ENCODE assay signal across 8 mouse cellular contexts in genomic region chr2:50295562-50295961, GRCm38 (mm10). TPM values are rescaled to one million over a fixed set of nuclear protein-coding genes. Genes with fewer than 3 reads are reported as not detected.
A peak's percentile ranks its signal among the peaks of the same experiment; 100 is the strongest.
DNase-seq lines count a peak whose midpoint lies in the region; ATAC-seq and TF ChIP-seq lines count a peak whose summit lies in the region.

No protein-coding gene starts in this region.

- peak overlapping the region; percentile 71 for H3K4me3 ChIP-seq in heart, postnatal 0 days (ENCODE audit: low read depth, low read length)
- H3K4me3 ChIP-seq in MEL (ENCODE audit: control insufficient read depth in 1 of 2, insufficient read depth in 1 of 2, low read depth in 2 of 2, low read length in 2 of 2) = peak overlapping the region; percentile 98 to 99
- peak overlapping the region; percentile 72 for H3K4me3 ChIP-seq in hindbrain, embryonic 10.5 days
- peak overlapping the region; percentile 78 for H3K4me3 ChIP-seq in midbrain, embryonic 12.5 days

- peak overlapping the region; percentile 85 for H3K9ac ChIP-seq in heart, postnatal 0 days (replicated peaks; ENCODE audit: low read depth, low read length)
- H3K9ac ChIP-seq in MEL (ENCODE audit: control insufficient read depth, low read depth, low read length, poor library complexity, severe bottlenecking) = peak overlapping the region; percentile 99
- H3K9ac ChIP-seq in midbrain, embryonic 12.5 days (replicated peaks) = peak overlapping the region; percentile 91

- H3K27me3 ChIP-seq in heart, postnatal 0 days (ENCODE audit: control insufficient read depth, insufficient read depth, low read length) = no peaks in the 10 kb centered on the region
- H3K27me3 ChIP-seq in MEL (ENCODE audit: control insufficient read depth in 1 of 2, insufficient read depth in 2 of 2, low read length in 2 of 2) = no peaks in the 10 kb centered on the region
- no peaks in the 10 kb centered on the region for H3K27me3 ChIP-seq in hindbrain, embryonic 10.5 days (ENCODE audit: insufficient read depth, poor library complexity, severe bottlenecking)
- H3K27me3 ChIP-seq in midbrain, embryonic 12.5 days = no peaks in the 10 kb centered on the region

- DNase-seq in heart, postnatal 0 days (ENCODE audit: low spot score) = no peak
- no peak for DNase-seq in heart, adult 8-10 months (ENCODE audit: low spot score)
- peak; percentile 52 for DNase-seq in MEL (ENCODE audit: low read depth, low spot score)
- DNase-seq in hindbrain, embryonic 10.5 days (ENCODE audit: low spot score) = no peak
- no peak for DNase-seq in cerebellum, adult 9-10 months
- DNase-seq in gastrocnemius, postnatal 14 days = no peak
- DNase-seq in spleen, postnatal 36 days (ENCODE audit: low spot score in 2 of 2) = no peak

- ATAC-seq in heart, postnatal 0 days (ENCODE audit: insufficient read depth, low read depth) = no peak
- no peak for ATAC-seq in midbrain, embryonic 12.5 days (ENCODE audit: low FRiP score, low read depth)

- no peak for TF ChIP-seq POLR2A in MEL (IDR thresholded peaks at IDR 0.05; ENCODE audit: control insufficient read depth in 1 of 2, insufficient read depth in 1 of 2, low read depth in 1 of 2, low read length in 2 of 2, poor library complexity in 1 of 2)

- no peak for TF ChIP-seq CTCF in heart, postnatal 0 days (IDR thresholded peaks at IDR 0.05; ENCODE audit: low read depth)
- TF ChIP-seq CTCF in MEL (IDR thresholded peaks at IDR 0.05 in 2 of 3, conservative IDR thresholded peaks at IDR 0.05 in 1 of 3; ENCODE audit: control insufficient read depth in 1 of 3, insufficient read depth in 1 of 3, low read depth in 2 of 3, low read length in 3 of 3, poor library complexity in 1 of 3, severe bottlenecking in 1 of 3) = no peak

- TF ChIP-seq EP300 in heart, postnatal 0 days (IDR thresholded peaks at IDR 0.05; ENCODE audit: low read depth) = no peak
- TF ChIP-seq EP300 in MEL (IDR thresholded peaks at IDR 0.05; ENCODE audit: low read depth in 1 of 2, low read length in 2 of 2) = no peak

- peak overlapping the region; percentile 82 for H3K4me2 ChIP-seq in heart, postnatal 0 days (ENCODE audit: low read depth, low read length)
- H3K4me2 ChIP-seq in midbrain, embryonic 12.5 days (replicated peaks) = peak overlapping the region; percentile 78

- H3K4me1 ChIP-seq in heart, postnatal 0 days (ENCODE audit: control insufficient read depth, insufficient read depth) = peaks cover 30% of the 10 kb centered on the region
- H3K4me1 ChIP-seq in MEL (ENCODE audit: control insufficient read depth in 1 of 2, insufficient read depth in 2 of 2, low read length in 2 of 2) = peaks cover 9 to 22% of the 10 kb centered on the region in 2 experiments
- peaks cover 33% of the 10 kb centered on the region for H3K4me1 ChIP-seq in hindbrain, embryonic 10.5 days (replicated peaks)
- H3K4me1 ChIP-seq in midbrain, embryonic 12.5 days = peaks cover 21% of the 10 kb centered on the region

- H3K9me3 ChIP-seq in heart, postnatal 0 days (replicated peaks; ENCODE audit: control insufficient read depth, low read length) = no peaks in the 10 kb centered on the region
- H3K9me3 ChIP-seq in MEL (replicated peaks; ENCODE audit: insufficient read depth, low read length) = no peaks in the 10 kb centered on the region
- H3K9me3 ChIP-seq in hindbrain, embryonic 10.5 days = no peaks in the 10 kb centered on the region
- no peaks in the 10 kb centered on the region for H3K9me3 ChIP-seq in midbrain, embryonic 12.5 days

- H3K27ac ChIP-seq in heart, postnatal 0 days (ENCODE audit: low read depth) = no peak overlapping the region
- H3K27ac ChIP-seq in MEL (ENCODE audit: control insufficient read depth, low read depth, low read length) = peak overlapping the region; percentile 25
- peak overlapping the region; percentile 97 for H3K27ac ChIP-seq in hindbrain, embryonic 10.5 days
- H3K27ac ChIP-seq in midbrain, embryonic 12.5 days (replicated peaks) = no peak overlapping the region

- no peak for TF ChIP-seq RAD21 in MEL (IDR thresholded peaks at IDR 0.05; ENCODE audit: low read depth, low read length)

- intact Hi-C loops in gastrocnemius, postnatal 14 days (cut with DNase I; ENCODE audit: low total_unique reads) = no loop called here

- H3K36me3 ChIP-seq in heart, postnatal 0 days (replicated peaks; ENCODE audit: control insufficient read depth, insufficient read depth, low read length) = peaks cover 9% of the 10 kb centered on the region
- peaks cover 8 to 32% of the 10 kb centered on the region in 2 experiments for H3K36me3 ChIP-seq in MEL (ENCODE audit: control insufficient read depth in 1 of 2, insufficient read depth in 2 of 2, low read length in 2 of 2)
- H3K36me3 ChIP-seq in hindbrain, embryonic 10.5 days = peaks cover 23% of the 10 kb centered on the region
- H3K36me3 ChIP-seq in midbrain, embryonic 12.5 days = peaks cover 8% of the 10 kb centered on the region

- WGBS in heart, postnatal 0 days = 33% methylated on average over 5 of the region's 5 CpGs
- 44% methylated on average over 5 of the region's 5 CpGs for WGBS in hindbrain, embryonic 10.5 days
- 39% methylated on average over 5 of the region's 5 CpGs for WGBS in midbrain, embryonic 12.5 days

- H3K79me2 ChIP-seq in MEL (ENCODE audit: control insufficient read depth, insufficient read depth, low read length, poor library complexity) = peaks cover 31% of the 10 kb centered on the region

TF ChIP-seq in MEL, 35 proteins besides CTCF, POLR2A, EP300 and RAD21:
- no peak for TF ChIP-seq MEF2A (IDR thresholded peaks at IDR 0.05; ENCODE audit: extremely low read depth, insufficient replicate concordance, low read depth, low read length, poor library complexity, severe bottlenecking)
- no peak for TF ChIP-seq UBTF (IDR thresholded peaks at IDR 0.05; ENCODE audit: borderline replicate concordance, insufficient read depth, low read depth, low read length)
- TF ChIP-seq MYC (IDR thresholded peaks at IDR 0.05; ENCODE audit: low read depth, low read length) = 0 out of 2 replicates have a peak, but pooled peaks have one; percentile 19
- no peak for TF ChIP-seq ZKSCAN1 (IDR thresholded peaks at IDR 0.05; ENCODE audit: low read depth, low read length)
- no peak for TF ChIP-seq KAT2A (conservative IDR thresholded peaks at IDR 0.05; ENCODE audit: low read depth, low read length)
- TF ChIP-seq ELF1 (IDR thresholded peaks at IDR 0.05; ENCODE audit: low read depth, low read length) = no peak
- TF ChIP-seq USF2 (IDR thresholded peaks at IDR 0.05; ENCODE audit: borderline replicate concordance in 1 of 2, insufficient read depth in 1 of 2, low read depth in 1 of 2, low read length in 2 of 2) = no peak
- 0 out of 2 replicates have a peak, but pooled peaks have one; percentile 11 for TF ChIP-seq SIN3A (IDR thresholded peaks at IDR 0.05; ENCODE audit: low read length)

RNA-seq across cellular contexts. Expression of gene Mmadhc, which starts 1.0 kb away (rescaled TPM):
- 138 and 159 TPM in 2 replicates for total RNA-seq in heart, postnatal 0 days (2014; rRNA removed; ENCODE audit: low replicate concordance)
- polyA plus RNA-seq in heart, postnatal 0 days (2015; fragmentation: Nextera tagmentation; extraction: Ambion mirVana) = 171 and 180 TPM in 2 replicates
- total RNA-seq in heart, adult 8-10 months (2022) = 100 to 1,000 TPM; 150 to 168 (median 159) TPM
- total RNA-seq in MEL (2012; rRNA removed) = 97.5 and 112 TPM in 2 replicates
- polyA plus RNA-seq in MEL (2012; ENCODE audit: insufficient read depth in 1 of 2, insufficient read length in 2 of 2, low read depth in 1 of 2, low replicate concordance in 2 of 2, missing spikeins in 1 of 2) = 10 to 100 TPM in 1 of 2 experiments, not detected in 1; 91.2 TPM
- 163 and 173 TPM in 2 replicates for polyA plus RNA-seq in hindbrain, embryonic 10.5 days (2016; fragmentation: Nextera tagmentation; extraction: Ambion mirVana)
- polyA plus RNA-seq in midbrain, embryonic 12.5 days (2016; fragmentation: Nextera tagmentation; extraction: Ambion mirVana) = 149 and 155 TPM in 2 replicates
- total RNA-seq in gastrocnemius, postnatal 14 days (2021) = 100 to 1,000 TPM; 114 to 117 TPM

Comparison
In these comparisons a context has a peak if more than half of its experiments do, and no peak if none do; other contexts are left out.
1. H3K27ac ChIP-seq: peak in MEL (single experiment) and hindbrain, embryonic 10.5 days (single experiment); none in heart, postnatal 0 days (single experiment) and midbrain, embryonic 12.5 days (single experiment).
2. Peak in every context shown above with its lines, with median percentiles within 50 percentile points of each other: H3K4me3 ChIP-seq and H3K9ac ChIP-seq.